Mouse (Mus musculus) pancreas, adult 10 weeks (tissue): Measurements from ENCODE around the gene Repin1. TPM values are rescaled to one million over a fixed set of nuclear protein-coding genes. Genes with fewer than 3 reads are reported as not detected.

Experiments used
- polyA plus RNA-seq: library from polyadenylated mRNA; stranded (reverse); fragments of 350-450 nt; fragmentation: Illumina TruSeq; extraction: RNeasy Lipid Tissue Mini Kit (QIAGEN cat#74804); gene quantifications from one replicate; pipeline ENCODE4 v1.2.3, GENCODE M21; 2015; ENCODE audit warnings: low read depth, low replicate concordance; ENCODE audit not compliant: insufficient read depth

The Repin1 gene
- polyA plus RNA-seq: 4.4 TPM

GRCm38 (mm10) chr6:48593158-48594042 is at the start of gene Repin1, which contains the start of gene Gm44965:
TSS of gene Repin1 (plus strand) at chr6:48593883.
TSS of gene Gm44965 (plus strand) at chr6:48593941.

GRCm38 (mm10) chr6:48554280-48555103 is 39.2 kb upstream of the Repin1 start, which contains the start of gene Lrrc61:
TSS of gene Lrrc61 (plus strand) at chr6:48554796.

GRCm38 (mm10) chr6:48572572-48573061 is 21.1 kb upstream of the Repin1 start, which contains the start of gene Rarres2:
TSS of gene Rarres2 (minus strand) at chr6:48572789.

GRCm38 (mm10) chr6:48589194-48589750 is 4.4 kb upstream of the Repin1 start, which contains the start of gene Gm45021:
TSS of gene Gm45021 (plus strand) at chr6:48589610.

GRCm38 (mm10) chr6:48601271-48602079 is 7.8 kb downstream of the Repin1 start, which contains the start of gene Zfp775:
TSS of gene Zfp775 (plus strand) at chr6:48602063.

GRCm38 (mm10) chr6:48626464-48626863 is 32.8 kb downstream of the Repin1 start, which contains the start of gene AI854703:
TSS of gene AI854703 (plus strand) at chr6:48626764.

GRCm38 (mm10) chr6:48646995-48647394 is 53.3 kb downstream of the Repin1 start, which contains the start of gene Gimap8:
TSS of gene Gimap8 (plus strand) at chr6:48647234.

Other genes with a start within 250 kb of the Repin1 start
- 4.0 TPM for gene Krba1, start 198.3 kb upstream of the Repin1 start, polyA plus RNA-seq
- gene Zfp467, start 148.1 kb upstream of the Repin1 start, polyA plus RNA-seq: 10.7 TPM
- gene Sspo, start 145.7 kb upstream of the Repin1 start, polyA plus RNA-seq: 0.68 TPM
- 9.6 TPM for gene Atp6v0e2, start 56.3 kb upstream of the Repin1 start, polyA plus RNA-seq
- gene Lrrc61, start 39.1 kb upstream of the Repin1 start, polyA plus RNA-seq: 2.2 TPM
- gene Rarres2, start 21.1 kb upstream of the Repin1 start, polyA plus RNA-seq: 112 TPM
- not detected for gene Gm45021, start 4.3 kb upstream of the Repin1 start, polyA plus RNA-seq
- not detected for gene Gm44965, start 58 bp downstream of the Repin1 start, polyA plus RNA-seq
- 0.96 TPM for gene Zfp775, start 8.2 kb downstream of the Repin1 start, polyA plus RNA-seq
- not detected for gene AI854703, start 32.9 kb downstream of the Repin1 start, polyA plus RNA-seq
- 4.8 TPM for gene Gimap8, start 53.4 kb downstream of the Repin1 start, polyA plus RNA-seq
- gene Gimap9, start 82.2 kb downstream of the Repin1 start, polyA plus RNA-seq: 4.9 TPM
- gene Gimap4, start 90.7 kb downstream of the Repin1 start, polyA plus RNA-seq: 21.8 TPM
- gene Gimap6, start 114.3 kb downstream of the Repin1 start, polyA plus RNA-seq: 20.6 TPM
- gene Gm28053, start 124.7 kb downstream of the Repin1 start, polyA plus RNA-seq: not detected
- not detected for gene Gimap7, start 124.7 kb downstream of the Repin1 start, polyA plus RNA-seq
- gene Gimap1, start 145.2 kb downstream of the Repin1 start, polyA plus RNA-seq: 4.0 TPM
- 4.9 TPM for gene Gimap5, start 152.3 kb downstream of the Repin1 start, polyA plus RNA-seq
- 2.9 TPM for gene Gimap3, start 177.0 kb downstream of the Repin1 start, polyA plus RNA-seq
- gene Tmem176a, start 247.0 kb downstream of the Repin1 start, polyA plus RNA-seq: 37.5 TPM
- gene Tmem176b, start 247.6 kb downstream of the Repin1 start, polyA plus RNA-seq: 73.9 TPM